Comparison of ENCODE assay signal across 9 mouse cellular contexts in genomic region chr3:151771074-151771473, GRCm38 (mm10). TPM values are rescaled to one million over a fixed set of nuclear protein-coding genes. Genes with fewer than 3 reads are reported as not detected.
DNase-seq lines count a peak whose midpoint lies in the region; ATAC-seq and TF ChIP-seq lines count a peak whose summit lies in the region.
"Had no signal": no experiment of that assay in that cellular context is flagged by ENCODE, and none has a peak within 500 bp of the region (broad histone marks: within the 10 kb centered on the region; RNA-seq: fewer than 3 reads in every experiment).

No protein-coding gene starts in this region.

- H3K9ac ChIP-seq in midbrain, postnatal 0 days (replicated peaks; ENCODE audit: low read length, poor library complexity, severe bottlenecking), result no peak overlapping the region
- H3K9ac ChIP-seq in midbrain, embryonic 11.5 days (ENCODE audit: low read length), result no peak overlapping the region
- H3K9ac ChIP-seq: heart, embryonic 15.5 days had no signal

- H3K36me3 ChIP-seq in midbrain, postnatal 0 days (ENCODE audit: insufficient read depth, low read length), result no peaks in the 10 kb centered on the region
- no peaks in the 10 kb centered on the region for H3K36me3 ChIP-seq in midbrain, embryonic 11.5 days (ENCODE audit: control insufficient read depth, insufficient read depth, low read length)
- H3K36me3 ChIP-seq: heart, embryonic 15.5 days had no signal

- DNase-seq in cerebellum, adult 11-12 months, result no peak
- DNase-seq in midbrain, postnatal 0 days (ENCODE audit: low spot score), result peak; percentile 27
- DNase-seq in midbrain, embryonic 11.5 days (ENCODE audit: low spot score, missing footprints), result no peak
- DNase-seq in c-Kit-positive CD71-positive TER-119-positive erythroid progenitor cells, embryonic 14.5 days (ENCODE audit: low spot score), result peak; percentile 9
- peak; percentile 62 for DNase-seq in heart, postnatal 4 days
- peak; percentile 46 to 65 for DNase-seq in left cerebral cortex, postnatal 25 days (ENCODE audit: low spot score in 2 of 2)
- peak; percentile 47 for DNase-seq in right cerebral cortex, adult 18-20 months

- H3K9me3 ChIP-seq in midbrain, postnatal 0 days (ENCODE audit: low read length), result no peaks in the 10 kb centered on the region
- H3K9me3 ChIP-seq in midbrain, embryonic 11.5 days (ENCODE audit: control insufficient read depth, low read length), result no peaks in the 10 kb centered on the region
- H3K9me3 ChIP-seq: heart, embryonic 15.5 days had no signal

- no peak overlapping the region for H3K4me2 ChIP-seq in midbrain, postnatal 0 days (ENCODE audit: low read depth, low read length, poor library complexity, severe bottlenecking)
- H3K4me2 ChIP-seq in midbrain, embryonic 11.5 days, result no peak overlapping the region
- H3K4me2 ChIP-seq: heart, embryonic 15.5 days had no signal

- H3K4me1 ChIP-seq in midbrain, postnatal 0 days (ENCODE audit: insufficient read depth, low read length), result no peaks in the 10 kb centered on the region
- H3K4me1 ChIP-seq in midbrain, embryonic 11.5 days (ENCODE audit: control insufficient read depth, insufficient read depth, low read length), result no peaks in the 10 kb centered on the region
- H3K4me1 ChIP-seq: heart, embryonic 15.5 days had no signal

- 79% methylated on average over 3 of the region's 3 CpGs for WGBS in midbrain, postnatal 0 days
- WGBS in midbrain, embryonic 11.5 days, result 66% methylated on average over 3 of the region's 3 CpGs

- TF ChIP-seq CTCF in midbrain, postnatal 0 days (IDR thresholded peaks at IDR 0.05), result peak; percentile 67

- no peaks in the 10 kb centered on the region for H3K27me3 ChIP-seq in midbrain, postnatal 0 days (ENCODE audit: insufficient read depth, low read length)
- no peaks in the 10 kb centered on the region for H3K27me3 ChIP-seq in midbrain, embryonic 11.5 days (ENCODE audit: control insufficient read depth, insufficient read depth, low read length)
- H3K27me3 ChIP-seq: heart, embryonic 15.5 days had no signal

- intact Hi-C loops in left cerebral cortex, postnatal 25 days (cut with DNase I), result loop anchor here (1.0 kb wide), 1 partner anchor 55 kb away; no protein-coding TSS in a partner anchor

- peak; percentile 61; the same call in 1 of the 2 replicates for ATAC-seq in cerebellum, adult (ENCODE audit: insufficient number of reproducible peaks, low FRiP score, low TSS enrichment)
- ATAC-seq in midbrain, postnatal 0 days (ENCODE audit: low FRiP score), result no peak
- ATAC-seq in midbrain, embryonic 11.5 days (ENCODE audit: low FRiP score), result no peak

- H3K4me3 ChIP-seq in midbrain, postnatal 0 days (ENCODE audit: low read depth, low read length), result no peak overlapping the region
- no peak overlapping the region for H3K4me3 ChIP-seq in midbrain, embryonic 11.5 days (ENCODE audit: low read depth, low read length)
- H3K4me3 ChIP-seq: heart, embryonic 15.5 days had no signal

- no peak overlapping the region for H3K27ac ChIP-seq in midbrain, postnatal 0 days (ENCODE audit: low read depth, low read length)
- H3K27ac ChIP-seq in midbrain, embryonic 11.5 days (ENCODE audit: low read depth, low read length), result no peak overlapping the region
- H3K27ac ChIP-seq: heart, embryonic 15.5 days had no signal

RNA-seq across cellular contexts. Expression of gene Ifi44l, which starts 8.4 kb away (rescaled TPM):
- total RNA-seq in midbrain, postnatal 0 days (2014; rRNA removed), result not detected in 2 replicates
- polyA plus RNA-seq in midbrain, postnatal 0 days (2015; fragmentation: Nextera tagmentation; extraction: Ambion mirVana), result not detected in 2 replicates
- polyA plus RNA-seq in midbrain, embryonic 11.5 days (2014; fragmentation: Nextera tagmentation; extraction: Ambion mirVana), result not detected in 2 replicates
- total RNA-seq in heart, postnatal 4 days (2021), result not detected
- total RNA-seq in left cerebral cortex, postnatal 25 days (2021), result not detected
- polyA plus RNA-seq: heart, embryonic 15.5 days had no signal

RNA-seq across cellular contexts. Expression of gene Ifi44, which starts 21.3 kb away (rescaled TPM):
- total RNA-seq in midbrain, postnatal 0 days (2014; rRNA removed), result 2.0 and 2.2 TPM in 2 replicates
- 0.87 and 0.96 TPM in 2 replicates for polyA plus RNA-seq in midbrain, postnatal 0 days (2015; fragmentation: Nextera tagmentation; extraction: Ambion mirVana)
- polyA plus RNA-seq in midbrain, embryonic 11.5 days (2014; fragmentation: Nextera tagmentation; extraction: Ambion mirVana), result 0.22 and 0.40 TPM in 2 replicates
- total RNA-seq in heart, postnatal 4 days (2021), result under 1 TPM; 0.14 to 0.74 TPM
- not detected for total RNA-seq in left cerebral cortex, postnatal 25 days (2021)

Comparison
In these comparisons a context has a peak if more than half of its experiments do, and no peak if none do; other contexts are left out.
1. DNase-seq: peak in midbrain, postnatal 0 days (single experiment), c-Kit-positive CD71-positive TER-119-positive erythroid progenitor cells, embryonic 14.5 days (single experiment), heart, postnatal 4 days (single experiment), left cerebral cortex, postnatal 25 days (2 of 2) and right cerebral cortex, adult 18-20 months (single experiment); none in cerebellum, adult 11-12 months (single experiment) and midbrain, embryonic 11.5 days (single experiment).